Mouse (Mus musculus) layer of hippocampus, adult 6 months (tissue): ENCODE measurements around the gene 4930558K02Rik. TPM values are rescaled to one million over a fixed set of nuclear protein-coding genes. Genes with fewer than 3 reads are reported as not detected.

Experiments used
- long read RNA-seq, 2 experiments: library from polyadenylated mRNA; unstranded; transcript quantifications; one replicate each; pipeline ENCODE4 v2.0.0; 2019 to 2020
- polyA plus RNA-seq: library from polyadenylated mRNA; unstranded; fragments of <200 nt; fragmentation: Nextera tagmentation; gene quantifications from 2 replicates; pipeline ENCODE4 v1.2.3, GENCODE M21; 2021

Gene 4930558K02Rik
- polyA plus RNA-seq = not detected in 2 replicates
- long read RNA-seq, experiment 1 = 0 reads
- long read RNA-seq, experiment 2 = 0 reads

DNA sequence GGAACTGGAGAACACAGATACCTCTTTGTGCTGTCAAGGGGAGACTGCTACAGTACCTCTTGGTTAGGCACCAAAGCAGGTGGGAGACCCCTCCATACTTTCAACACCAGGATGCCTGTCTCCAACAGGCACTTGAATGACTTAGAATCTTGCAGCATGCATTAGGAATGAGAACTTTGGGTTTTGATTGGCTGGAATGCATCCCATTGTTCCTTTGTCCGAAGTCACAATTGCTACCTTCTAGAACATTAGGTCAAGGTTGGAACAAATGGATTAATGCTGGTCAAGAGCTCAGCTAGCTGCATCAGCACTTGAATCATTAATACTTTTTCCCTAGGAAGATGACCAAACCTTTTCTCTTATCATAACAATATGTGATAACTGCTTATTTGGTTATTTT is at the start of gene 4930558K02Rik:
TSS of gene 4930558K02Rik (minus strand) at position 101 of the 400 bp plus-strand sequence.

DNA sequence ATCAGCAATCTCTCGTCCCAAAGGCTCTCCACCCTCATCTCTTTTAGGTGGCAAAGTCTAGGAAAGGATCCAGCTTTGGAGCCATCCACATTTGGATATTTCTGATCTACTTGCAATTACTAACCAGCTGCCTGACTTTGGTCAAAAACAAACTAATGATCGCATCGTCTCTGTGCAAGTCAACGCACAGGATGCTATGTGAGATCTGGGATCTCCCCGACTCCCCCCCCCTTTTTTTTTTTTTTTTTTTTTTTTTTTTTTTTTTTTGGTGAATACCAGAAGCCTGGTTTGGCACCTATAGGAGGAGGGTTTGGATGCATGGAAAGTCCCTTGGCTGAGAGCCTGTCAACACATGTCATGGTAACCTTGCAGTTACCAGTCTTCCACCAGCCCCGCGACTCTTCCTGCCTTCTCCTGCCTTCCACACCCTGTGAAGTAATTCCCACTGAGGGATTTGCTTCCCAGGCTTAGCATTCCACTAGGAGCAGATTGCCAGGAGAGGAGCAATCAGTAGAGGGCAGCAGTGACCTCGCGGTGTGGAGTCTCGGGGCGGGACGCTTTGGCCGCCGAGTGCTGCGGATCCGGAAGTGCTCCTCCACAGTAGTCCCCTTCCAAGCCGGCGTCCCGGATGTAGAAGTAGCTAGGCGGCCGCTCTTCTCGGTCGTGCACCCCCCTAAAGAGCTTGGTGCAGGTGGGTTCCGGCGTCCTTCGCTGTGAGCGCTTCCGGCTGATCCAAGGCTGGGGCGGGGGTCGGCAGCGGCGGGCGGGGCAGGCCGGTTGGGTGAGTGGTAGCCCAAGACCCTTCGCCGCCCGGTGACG is 10.6 kb downstream of the 4930558K02Rik start, which contains the start of gene Pigc:
TSS of gene Pigc (plus strand) at position 598 of the 819 bp plus-strand sequence.

Other genes with a start within 250 kb of the 4930558K02Rik start
- gene Fasl, start 191.1 kb downstream of the 4930558K02Rik start, polyA plus RNA-seq = not detected in 2 replicates
- gene Suco, start 103.0 kb downstream of the 4930558K02Rik start, polyA plus RNA-seq = 4.9 and 6.6 TPM in 2 replicates
- gene Pigc, start 10.4 kb downstream of the 4930558K02Rik start, polyA plus RNA-seq = 8.5 and 10.3 TPM in 2 replicates